Mouse (Mus musculus): ENCODE results near the gene Pbx1.

GRCm38 (mm10) chr1:168342269-168342668, 89.8 kb downstream of the Pbx1 start:
- no peak for TF ChIP-seq MAX (IDR thresholded peaks at IDR 0.05; ENCODE audit: low read length)
- TF ChIP-seq CTCF (IDR thresholded peaks at IDR 0.05 in 2 of 3, conservative IDR thresholded peaks at IDR 0.05 in 1 of 3; ENCODE audit: control insufficient read depth in 1 of 3, insufficient read depth in 1 of 3, low read depth in 2 of 3, low read length in 3 of 3, poor library complexity in 1 of 3, severe bottlenecking in 1 of 3): no peak
- TF ChIP-seq POLR2AphosphoS2 (IDR thresholded peaks at IDR 0.05; ENCODE audit: low read length): no peak
- no peak for TF ChIP-seq GATA1 (IDR thresholded peaks at IDR 0.05; ENCODE audit: low read depth, low read length)
- no peak for TF ChIP-seq CHD1 (IDR thresholded peaks at IDR 0.05; ENCODE audit: low read depth, low read length)
- TF ChIP-seq E2F4 (IDR thresholded peaks at IDR 0.05; ENCODE audit: borderline replicate concordance, low read depth, low read length): no peak
- no peak for TF ChIP-seq TAL1 (IDR thresholded peaks at IDR 0.05; ENCODE audit: low read length)
- no peak for TF ChIP-seq GABPA (IDR thresholded peaks at IDR 0.05; ENCODE audit: low read depth, low read length)
- no peak for TF ChIP-seq MAFK (IDR thresholded peaks at IDR 0.05; ENCODE audit: borderline replicate concordance, low read depth, low read length)
- TF ChIP-seq ETS1 (IDR thresholded peaks at IDR 0.05; ENCODE audit: low read depth, low read length): no peak
- TF ChIP-seq POLR2A (IDR thresholded peaks at IDR 0.05; ENCODE audit: control insufficient read depth in 1 of 2, insufficient read depth in 1 of 2, low read depth in 1 of 2, low read length in 2 of 2, poor library complexity in 1 of 2): no peak
- TF ChIP-seq NRF1 (IDR thresholded peaks at IDR 0.05; ENCODE audit: insufficient read depth, low read depth, low read length, poor library complexity, severe bottlenecking): no peak
- no peak for TF ChIP-seq MAZ (IDR thresholded peaks at IDR 0.05; ENCODE audit: low read depth, low read length)

Measured in MEL (cell line).